Mouse (Mus musculus) myocyte (in vitro differentiated cells): ENCODE data around the gene Klhl13. TPM values are rescaled to one million over a fixed set of nuclear protein-coding genes. Genes with fewer than 3 reads are reported as not detected.

ENCODE experiments used
- H3K27me3 ChIP-seq: one replicate; pipeline ENCODE4 v1.6.1; 2011; ENCODE audit not compliant: control insufficient read depth, insufficient read depth, insufficient read length
- H3K36me3 ChIP-seq: one replicate; pipeline ENCODE4 v1.6.1; 2011; ENCODE audit not compliant: control insufficient read depth, insufficient read depth
- H3K4me2 ChIP-seq: one replicate; pipeline ENCODE4 v1.6.1; 2011; ENCODE audit warnings: low read depth, control low read depth
- H3K4me3 ChIP-seq: one replicate; pipeline ENCODE4 v1.5.1; 2011; ENCODE audit warnings: mild to moderate bottlenecking, control low read depth, moderate library complexity
- H3K79me2 ChIP-seq: one replicate; pipeline ENCODE4 v1.6.1; 2011; ENCODE audit not compliant: control insufficient read depth, insufficient read depth
- H3ac ChIP-seq: one replicate; pipeline ENCODE4 v1.6.1; 2011; ENCODE audit not compliant: control insufficient read depth, insufficient read length
- CEBPB ChIP-seq: IDR thresholded peaks from 2 replicates; pipeline ENCODE4 v1.6.1; 2011; ENCODE audit warnings: mild to moderate bottlenecking, moderate library complexity; ENCODE audit not compliant: poor library complexity, insufficient read depth, severe bottlenecking
- E2F4 ChIP-seq: IDR thresholded peaks from one replicate; pipeline ENCODE4 v1.6.1; 2011; ENCODE audit warnings: mild to moderate bottlenecking, control low read depth, moderate library complexity; ENCODE audit not compliant: insufficient read depth
- MAX ChIP-seq: IDR thresholded peaks from one replicate; pipeline ENCODE4 v1.6.1; 2011; ENCODE audit warnings: low read depth, mild to moderate bottlenecking, control low read depth
- MYOD1 ChIP-seq, 3 experiments: IDR thresholded peaks; one replicate each; pipeline ENCODE4 v1.6.1; 2011; ENCODE audit warnings: control low read depth in 2 of 3, low read depth in 2 of 3, mild to moderate bottlenecking in 2 of 3, moderate library complexity in 1 of 3; ENCODE audit not compliant: insufficient read length in 2 of 3, control insufficient read depth in 1 of 3
- MYOG ChIP-seq, 3 experiments: IDR thresholded peaks; one replicate each; pipeline ENCODE4 v1.6.1; 2011; ENCODE audit warnings: control low read depth in 2 of 3, low read depth in 2 of 3, mild to moderate bottlenecking in 2 of 3; ENCODE audit not compliant: insufficient read length in 2 of 3, control insufficient read depth in 1 of 3, insufficient read depth in 1 of 3
- POLR2A ChIP-seq: IDR thresholded peaks from one replicate; pipeline ENCODE4 v1.6.1; 2011; ENCODE audit warnings: low read depth, mild to moderate bottlenecking, control low read depth, moderate library complexity; ENCODE audit not compliant: insufficient read length
- POLR2AphosphoS2 ChIP-seq: IDR thresholded peaks from one replicate; pipeline ENCODE4 v1.6.1; 2011; ENCODE audit warnings: low read depth, control low read depth; ENCODE audit not compliant: insufficient read length
- REST ChIP-seq: IDR thresholded peaks from one replicate; pipeline ENCODE4 v1.6.1; 2011; ENCODE audit warnings: mild to moderate bottlenecking, control low read depth, moderate library complexity; ENCODE audit not compliant: insufficient read depth, insufficient read length
- SRF ChIP-seq: IDR thresholded peaks from one replicate; pipeline ENCODE4 v1.6.1; 2011; ENCODE audit warnings: low read depth; ENCODE audit not compliant: control insufficient read depth, insufficient read length
- TCF12 ChIP-seq: IDR thresholded peaks from one replicate; pipeline ENCODE4 v1.6.1; 2011; ENCODE audit warnings: mild to moderate bottlenecking, control low read depth; ENCODE audit not compliant: poor library complexity, insufficient read depth, severe bottlenecking
- TCF3 ChIP-seq: IDR thresholded peaks from one replicate; pipeline ENCODE4 v1.6.1; 2011; ENCODE audit warnings: low read depth, control low read depth; ENCODE audit not compliant: insufficient read length
- USF1 ChIP-seq: IDR thresholded peaks from one replicate; pipeline ENCODE4 v1.6.1; 2011; ENCODE audit warnings: low read depth, mild to moderate bottlenecking, control low read depth, moderate library complexity
- polyA plus RNA-seq: library from polyadenylated mRNA; unstranded; fragments of >200 nt; fragmentation: generic; extraction: Trizol; gene quantifications from one replicate; pipeline ENCODE4 v1.2.1, GENCODE M21; 2012; ENCODE audit warnings: missing spikeins

Klhl13 gene
- polyA plus RNA-seq, 1 experiment = 2.2 TPM

- no peaks in the 10 kb centered on the region for H3K36me3 ChIP-seq
- TF ChIP-seq MYOD1 (IDR thresholded peaks at IDR 0.05; ENCODE audit: control insufficient read depth in 1 of 3, insufficient read length in 2 of 3, low read depth in 2 of 3) = no peak
- no peak for TF ChIP-seq CEBPB
- no peak for TF ChIP-seq POLR2A
- no peak for TF ChIP-seq MYOG (IDR thresholded peaks at IDR 0.05; ENCODE audit: control insufficient read depth in 1 of 3, insufficient read depth in 1 of 3, insufficient read length in 2 of 3, low read depth in 2 of 3)
- no peak for TF ChIP-seq REST
- no peak for TF ChIP-seq USF1
- TF ChIP-seq POLR2AphosphoS2 = no peak
- TF ChIP-seq TCF12 = no peak
- TF ChIP-seq MAX = no peak
- TF ChIP-seq SRF = no peak
- no peak for TF ChIP-seq E2F4
- TF ChIP-seq TCF3 = no peak
These were observed 4.4 kb downstream of the Klhl13 start for GRCm38 (mm10) chrX:23360446-23360845.

GRCm38 (mm10) chrX:23350083-23350482 lies 14.8 kb downstream of the Klhl13 start:
- Histone ChIP-seq H3K27me3 (no peaks in the 10 kb centered on the region), H3K79me2 (no peaks in the 10 kb centered on the region), H3K4me3 (no peak overlapping the region), H3ac (no peak overlapping the region), H3K4me2 (no peak overlapping the region), H3K36me3 (no peaks in the 10 kb centered on the region)
- no peak for TF ChIP-seq MYOG (IDR thresholded peaks at IDR 0.05; ENCODE audit: control insufficient read depth in 1 of 3, insufficient read depth in 1 of 3, insufficient read length in 2 of 3, low read depth in 2 of 3)
- no peak for TF ChIP-seq POLR2AphosphoS2
- TF ChIP-seq CEBPB = no peak
- TF ChIP-seq TCF12 = no peak
- no peak for TF ChIP-seq REST
- no peak for TF ChIP-seq TCF3
- no peak for TF ChIP-seq SRF
- TF ChIP-seq MYOD1 (IDR thresholded peaks at IDR 0.05; ENCODE audit: control insufficient read depth in 1 of 3, insufficient read length in 2 of 3, low read depth in 2 of 3) = no peak
- TF ChIP-seq MAX = no peak
- TF ChIP-seq POLR2A = no peak
- TF ChIP-seq USF1 = no peak
- TF ChIP-seq E2F4 = no peak

More at GRCm38 (mm10) chrX:23360446-23360845, 4.4 kb downstream of the Klhl13 start:
- no peaks in the 10 kb centered on the region for H3K27me3 ChIP-seq
- no peak overlapping the region for H3ac ChIP-seq
- no peak overlapping the region for H3K4me3 ChIP-seq
- H3K79me2 ChIP-seq = no peaks in the 10 kb centered on the region
- H3K4me2 ChIP-seq = no peak overlapping the region

GRCm38 (mm10) chrX:23328116-23328515 lies 36.8 kb downstream of the Klhl13 start:
- Histone ChIP-seq H3K79me2 (no peaks in the 10 kb centered on the region), H3K4me3 (no peak overlapping the region), H3K36me3 (no peaks in the 10 kb centered on the region), H3K27me3 (no peaks in the 10 kb centered on the region), H3K4me2 (no peak overlapping the region), H3ac (no peak overlapping the region)
- TF ChIP-seq TCF12 = no peak
- TF ChIP-seq MYOG (IDR thresholded peaks at IDR 0.05; ENCODE audit: control insufficient read depth in 1 of 3, insufficient read depth in 1 of 3, insufficient read length in 2 of 3, low read depth in 2 of 3) = no peak
- TF ChIP-seq POLR2A = no peak
- no peak for TF ChIP-seq MAX
- no peak for TF ChIP-seq SRF
- no peak for TF ChIP-seq TCF3
- no peak for TF ChIP-seq REST
- TF ChIP-seq MYOD1 (IDR thresholded peaks at IDR 0.05; ENCODE audit: control insufficient read depth in 1 of 3, insufficient read length in 2 of 3, low read depth in 2 of 3) = no peak
- TF ChIP-seq CEBPB = no peak
- TF ChIP-seq USF1 = no peak
- no peak for TF ChIP-seq E2F4
- TF ChIP-seq POLR2AphosphoS2 = no peak

GRCm38 (mm10) chrX:23318857-23319256 lies 46.0 kb downstream of the Klhl13 start:
- Histone ChIP-seq H3ac (no peak overlapping the region), H3K79me2 (no peaks in the 10 kb centered on the region), H3K4me3 (no peak overlapping the region), H3K27me3 (no peaks in the 10 kb centered on the region), H3K36me3 (no peaks in the 10 kb centered on the region), H3K4me2 (no peak overlapping the region)
- TF ChIP-seq TCF3 = no peak
- no peak for TF ChIP-seq SRF
- TF ChIP-seq MAX = no peak
- TF ChIP-seq REST = no peak
- TF ChIP-seq POLR2AphosphoS2 = no peak
- no peak for TF ChIP-seq E2F4
- no peak for TF ChIP-seq CEBPB
- TF ChIP-seq MYOG (IDR thresholded peaks at IDR 0.05; ENCODE audit: control insufficient read depth in 1 of 3, insufficient read depth in 1 of 3, insufficient read length in 2 of 3, low read depth in 2 of 3) = no peak
